Mouse (Mus musculus): Measurements from ENCODE around the gene Tmem33.

Tmem33 gene

GRCm38 (mm10) chr5:67255664-67256063 lies 4.7 kb upstream of the Tmem33 start:
- no peak for DNase-seq (ENCODE audit: low read depth, low spot score)

DNA sequence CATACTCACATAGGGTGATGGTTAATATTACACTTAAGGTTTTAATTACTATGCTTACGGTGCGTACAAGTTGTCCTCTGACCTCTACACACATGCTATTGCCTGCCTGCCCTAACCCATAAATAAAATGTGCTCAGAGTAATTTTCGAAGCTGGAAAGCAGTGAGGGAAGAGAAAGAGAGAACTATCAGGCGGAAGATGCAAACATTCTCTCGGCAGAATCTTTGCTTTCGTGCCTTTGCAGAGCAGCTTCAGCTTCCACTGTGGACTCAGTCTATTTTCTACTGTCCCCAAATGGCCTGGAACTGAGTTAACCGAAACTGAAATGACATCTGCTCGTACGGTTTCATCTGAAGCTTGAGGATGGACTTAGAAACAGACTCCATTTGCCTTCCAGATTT lies 1.9 kb upstream of the Tmem33 start:
- no peak for DNase-seq (ENCODE audit: low read depth, low spot score)

- DNase-seq (ENCODE audit: low read depth, low spot score): no peak
Measured at GRCm38 (mm10) chr5:67260159-67260530, 220 bp upstream of the Tmem33 start.

DNA sequence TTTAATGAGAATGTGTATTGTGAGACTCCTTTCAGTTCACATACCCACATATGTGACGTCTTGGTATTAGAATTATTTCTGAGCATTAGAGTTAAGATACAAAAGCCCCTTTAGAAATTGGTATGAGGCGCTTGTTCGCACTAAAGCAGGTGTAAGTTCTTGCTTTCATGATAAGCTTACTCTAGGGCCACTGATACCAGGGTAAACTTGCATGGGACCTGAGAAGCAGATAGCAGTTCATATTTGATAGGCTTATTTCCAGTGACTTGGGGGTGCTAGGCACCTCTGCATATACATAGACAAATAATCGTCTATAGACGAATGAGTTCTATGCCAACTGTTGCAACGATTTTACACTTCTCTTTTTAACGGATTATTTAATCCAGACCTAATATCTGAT lies 2.6 kb downstream of the Tmem33 start:
- no peak for DNase-seq (ENCODE audit: low read depth, low spot score)

GRCm38 (mm10) chr5:67266106-67266505 lies 5.7 kb downstream of the Tmem33 start:
- peak; percentile 50 for DNase-seq (ENCODE audit: low read depth, low spot score)

DNA sequence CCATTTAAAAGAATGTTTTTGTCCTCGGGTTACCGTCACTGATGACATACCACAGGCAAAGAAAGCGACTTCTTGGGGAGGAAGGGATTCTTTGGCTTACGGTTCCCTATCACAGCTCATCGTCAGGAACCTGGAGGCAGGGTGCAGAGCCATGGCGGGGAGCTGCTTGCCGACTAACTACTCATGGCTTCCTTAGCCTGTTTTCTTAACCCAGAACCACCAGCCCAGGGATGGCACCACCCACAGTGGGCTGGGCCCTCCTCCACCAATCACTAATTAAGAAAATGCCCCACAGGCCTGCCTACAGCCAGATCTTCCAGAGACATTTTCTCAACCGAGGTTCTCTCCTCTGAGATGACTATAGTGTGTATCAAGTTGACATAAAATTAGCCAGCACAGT lies 8.9 kb downstream of the Tmem33 start:
- no peak for DNase-seq (ENCODE audit: low read depth, low spot score)

DNA sequence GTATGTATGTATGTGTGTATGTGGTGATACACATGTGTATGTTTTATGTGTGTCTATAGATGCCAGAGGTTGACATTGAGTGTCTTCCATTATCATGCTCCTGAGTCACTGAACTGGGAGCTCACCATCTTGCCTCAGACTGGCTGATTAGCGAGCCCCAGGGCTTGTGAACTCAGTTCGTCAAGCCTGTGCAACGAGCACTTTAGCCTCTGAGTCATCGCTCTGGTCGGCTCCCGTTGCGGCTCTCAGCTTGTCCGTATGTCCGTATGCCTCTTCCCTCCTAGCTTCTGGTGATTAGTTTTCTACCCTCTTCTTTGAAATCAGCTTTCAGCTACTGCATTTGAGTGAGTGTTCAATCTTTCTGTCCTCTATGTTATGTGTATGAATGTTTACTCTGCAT lies 19.0 kb downstream of the Tmem33 start:
- no peak for DNase-seq (ENCODE audit: low read depth, low spot score)

DNA sequence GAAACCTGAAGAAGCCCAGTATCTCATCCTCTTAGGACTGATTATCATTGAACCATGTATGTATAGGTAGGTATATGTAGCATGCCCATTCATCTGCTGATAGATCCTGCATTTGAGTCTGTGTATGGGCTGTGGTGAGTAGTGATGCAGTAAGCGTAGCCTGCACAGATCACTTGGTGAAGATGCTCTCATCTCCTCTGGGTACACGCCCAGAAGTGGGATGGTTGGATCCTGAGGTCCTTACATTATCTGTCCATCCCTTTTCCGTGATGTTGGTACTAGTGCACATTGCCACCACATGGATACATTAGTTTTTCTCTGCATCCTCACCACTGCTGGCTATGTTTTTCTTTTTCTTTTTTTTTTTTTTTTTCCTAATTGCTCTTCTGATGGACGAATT lies 19.5 kb downstream of the Tmem33 start:
- DNase-seq (ENCODE audit: low read depth, low spot score): no peak

GRCm38 (mm10) chr5:67280400-67280799 lies 20.0 kb downstream of the Tmem33 start:
- DNase-seq (ENCODE audit: low read depth, low spot score): no peak

DNA sequence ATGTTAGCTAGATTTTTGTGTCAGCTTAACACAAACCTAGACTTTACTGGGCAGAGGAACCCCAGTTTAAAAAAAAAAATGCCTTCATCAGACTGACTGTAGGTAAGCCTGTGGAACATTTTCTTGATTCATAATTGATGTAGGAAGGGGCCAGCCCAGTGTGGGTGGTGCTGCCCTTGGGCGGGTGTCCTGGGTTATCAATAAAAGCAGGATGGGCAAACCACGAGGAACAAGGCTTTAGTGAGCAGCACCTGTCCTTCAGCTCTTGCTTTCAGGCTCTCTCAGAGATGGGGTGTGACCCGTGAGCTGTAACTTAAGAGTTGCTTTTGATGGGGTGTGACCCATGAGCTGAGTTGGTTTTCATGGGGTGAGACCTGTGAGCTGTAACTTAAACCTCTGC lies 34.7 kb downstream of the Tmem33 start:
- no peak for DNase-seq (ENCODE audit: low read depth, low spot score)

DNA sequence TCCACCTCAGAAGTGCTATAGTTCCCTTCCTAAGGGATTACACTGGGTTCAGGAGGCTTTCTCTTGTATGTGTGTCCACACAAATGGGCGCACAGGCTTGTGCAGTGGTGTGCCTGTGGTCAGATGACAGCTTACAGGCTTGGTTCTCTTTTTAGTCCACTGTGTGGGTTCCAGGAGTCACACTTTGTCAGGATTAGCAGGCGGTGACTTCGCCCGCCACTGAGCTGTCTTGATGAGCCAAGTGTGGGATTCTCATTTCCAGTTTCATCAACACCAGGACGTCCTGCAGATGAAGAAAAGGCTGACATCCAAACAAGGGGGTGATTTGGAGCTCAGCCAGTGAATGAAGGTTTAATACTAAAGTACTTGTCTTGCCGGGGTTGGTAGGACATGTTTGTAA lies 35.3 kb downstream of the Tmem33 start:
- no peak for DNase-seq (ENCODE audit: low read depth, low spot score)

DNA sequence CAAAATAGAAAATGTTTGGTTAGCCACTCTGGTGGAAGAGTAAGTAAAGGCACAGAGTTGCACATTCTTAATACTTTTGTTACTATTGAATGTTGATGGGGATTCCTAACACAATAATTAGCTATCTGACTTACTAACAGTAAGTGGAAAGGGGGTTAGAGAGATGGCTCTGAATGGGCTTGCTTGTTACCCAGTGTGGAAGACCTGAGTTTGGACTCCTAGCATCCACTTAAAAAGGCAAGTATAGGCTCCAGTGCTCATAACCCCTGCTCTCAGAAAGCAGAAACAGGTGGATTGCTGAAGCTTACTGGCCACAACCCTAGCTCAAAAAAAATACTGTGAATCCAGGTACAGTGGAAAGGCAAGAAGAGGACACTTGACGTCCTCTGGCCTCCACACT lies 35.8 kb downstream of the Tmem33 start:
- DNase-seq (ENCODE audit: low read depth, low spot score): no peak

- no peak for DNase-seq (ENCODE audit: low read depth, low spot score)
Measured at GRCm38 (mm10) chr5:67297026-67297813, 36.9 kb downstream of the Tmem33 start.

GRCm38 (mm10) chr5:67299847-67300412 lies 39.6 kb downstream of the Tmem33 start:
- no peak for DNase-seq (ENCODE audit: low read depth, low spot score)

DNA sequence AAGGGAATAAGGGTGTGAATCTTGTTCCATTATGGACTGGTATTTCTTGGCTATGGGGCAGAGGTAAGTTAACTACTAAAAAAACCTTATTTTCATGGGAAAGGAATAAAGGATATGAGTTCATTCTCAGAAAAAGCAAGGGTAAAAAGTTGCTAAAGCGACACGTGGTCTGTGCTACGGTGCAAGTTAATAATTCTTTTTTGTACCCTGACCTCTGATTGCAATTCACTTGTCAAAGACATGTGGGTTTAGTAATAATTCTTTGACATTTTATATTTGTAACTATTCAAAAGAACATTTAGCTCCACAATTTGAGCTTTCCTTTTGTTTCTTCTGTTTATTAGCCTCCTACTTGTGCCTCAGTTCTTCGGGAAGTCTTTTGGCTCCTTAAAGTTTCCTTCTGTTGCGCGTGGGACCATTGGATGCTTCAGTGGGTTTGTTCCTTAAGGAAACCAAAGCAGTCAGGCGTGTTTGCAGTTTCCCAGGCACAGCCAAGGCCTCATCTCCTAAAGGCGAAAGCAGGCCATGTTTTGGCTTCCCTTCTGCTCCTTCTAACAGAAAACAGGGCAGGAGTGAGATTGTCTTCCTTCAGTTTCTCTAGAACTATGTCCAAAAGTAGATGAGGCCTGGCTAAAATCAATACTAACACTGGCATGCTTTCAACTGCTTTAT lies 40.7 kb downstream of the Tmem33 start:
- DNase-seq (ENCODE audit: low read depth, low spot score): no peak

DNA sequence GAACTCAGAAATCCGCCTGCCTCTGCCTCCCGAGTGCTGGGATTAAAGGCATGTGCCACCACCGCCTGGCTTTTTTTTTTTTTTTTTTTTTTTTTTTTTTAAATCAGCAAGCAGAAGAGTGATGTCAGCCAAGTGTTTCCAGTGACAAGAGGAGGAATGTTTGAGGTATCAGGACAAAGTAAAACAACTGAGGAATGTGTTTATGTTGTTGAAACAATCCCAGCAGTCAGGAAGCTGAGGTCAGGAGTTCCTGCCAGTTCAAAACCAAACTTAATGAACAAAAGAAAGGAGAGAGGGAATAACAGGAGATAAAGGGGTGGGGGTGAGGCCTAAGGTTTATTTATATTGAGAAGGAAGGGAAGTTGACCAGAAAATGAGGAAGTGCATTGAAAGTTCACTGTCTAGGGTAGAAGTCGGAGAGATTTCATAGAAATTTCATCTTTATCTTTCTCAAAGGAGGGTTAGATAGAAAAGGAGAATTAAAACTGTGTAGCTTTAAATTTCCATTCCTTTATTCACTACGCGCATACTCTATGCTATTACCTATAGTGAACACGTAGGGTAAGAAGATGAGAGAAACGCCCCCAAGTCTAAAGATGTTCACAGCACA lies 41.5 kb downstream of the Tmem33 start:
- no peak for DNase-seq (ENCODE audit: low read depth, low spot score)

- no peak for DNase-seq (ENCODE audit: low read depth, low spot score)
Measured at GRCm38 (mm10) chr5:67303816-67304215, 43.5 kb downstream of the Tmem33 start.

DNA sequence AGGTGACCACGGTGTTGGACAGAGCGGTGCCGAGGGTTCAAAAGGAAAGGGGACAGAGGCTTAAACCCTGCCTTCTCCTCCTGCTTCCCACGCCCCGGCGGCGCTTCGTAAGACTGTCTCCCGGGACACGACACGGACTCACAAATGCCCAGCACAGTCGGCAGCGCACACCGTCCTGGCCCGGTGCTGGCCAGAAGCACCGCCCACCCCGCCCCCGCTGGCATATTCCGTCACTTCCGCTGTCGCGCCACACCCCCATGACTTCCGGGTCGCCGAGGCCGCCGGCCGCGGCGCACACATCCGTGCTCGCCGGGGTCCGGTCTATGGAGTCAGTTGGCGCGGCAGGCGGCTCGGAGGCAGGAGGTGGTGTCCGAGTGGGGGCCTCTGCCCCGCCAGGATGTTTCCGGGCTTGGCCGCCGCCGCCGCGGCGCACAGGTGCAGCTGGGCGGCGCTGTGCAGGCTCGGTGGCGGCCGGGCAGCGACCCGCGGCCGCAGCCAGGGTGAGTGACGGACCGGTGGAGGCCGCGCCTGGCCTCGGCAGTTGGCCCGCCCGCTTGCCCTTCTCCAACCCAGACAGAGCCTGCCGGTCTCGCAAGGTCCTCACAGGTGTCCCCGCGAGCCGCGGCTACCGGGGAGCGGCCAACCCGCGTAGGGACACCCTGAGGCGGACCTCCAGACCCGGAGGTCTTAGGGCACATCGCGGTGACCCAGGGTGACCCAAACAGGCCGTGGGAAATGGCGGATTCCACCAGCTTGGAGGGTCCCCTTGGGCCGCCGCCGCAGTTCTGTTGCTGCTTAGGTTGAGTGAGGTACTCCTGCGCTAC lies 46.5 kb downstream of the Tmem33 start, which contains the start of gene Slc30a9:
Gene Slc30a9, plus strand, starts transcription at position 258 of the 824 bp plus-strand sequence.
- peak; percentile 91 for DNase-seq (ENCODE audit: low read depth, low spot score)

- no peak for DNase-seq (ENCODE audit: low read depth, low spot score)
Measured at GRCm38 (mm10) chr5:67307659-67308222, 47.4 kb downstream of the Tmem33 start.

- DNase-seq (ENCODE audit: low read depth, low spot score): no peak
Measured at GRCm38 (mm10) chr5:67311811-67312521, 51.6 kb downstream of the Tmem33 start.

GRCm38 (mm10) chr5:67312522-67312851 lies 52.1 kb downstream of the Tmem33 start:
- DNase-seq (ENCODE audit: low read depth, low spot score): no peak
